Mouse (Mus musculus) heart, embryonic 13.5 days (tissue): ENCODE measurements at regions not wholly inside any gene's neighbourhood (a gene's known extent, or its start where the extent isn't known, plus 50 kb on each side); places are given as distances from the start of the nearest gene placed in this dataset.

Experiments
- ATAC-seq: fragments of 200-750 bp; cut with Nextera tagmentation; 2 replicates; pipeline ENCODE4 v1.8.0; 2017; ENCODE audit warnings: moderate TSS enrichment; ENCODE audit not compliant: insufficient number of reproducible peaks, low FRiP score, low TSS enrichment; ENCODE audit errors: extremely low read depth
- H3K27ac ChIP-seq: fragments of 300-500 bp; sonication (generic); replicated peaks from 2 replicates; pipeline ENCODE4 v1.5.1; 2015; ENCODE audit warnings: moderate library complexity, mild to moderate bottlenecking, inconsistent platforms
- H3K27me3 ChIP-seq: fragments of 300-500 bp; sonication (generic); replicated peaks from 2 replicates; pipeline ENCODE4 v1.6.1; 2015; ENCODE audit warnings: mild to moderate bottlenecking, inconsistent platforms
- H3K36me3 ChIP-seq: fragments of 300-500 bp; sonication (generic); 2 replicates; pipeline ENCODE4 v1.6.1; 2015; ENCODE audit warnings: mild to moderate bottlenecking, inconsistent platforms
- H3K4me1 ChIP-seq: fragments of 300-500 bp; sonication (generic); 2 replicates; pipeline ENCODE4 v1.6.1; 2015; ENCODE audit warnings: inconsistent platforms
- H3K4me2 ChIP-seq: fragments of 300-500 bp; sonication (generic); 2 replicates; pipeline ENCODE4 v1.6.1; 2015; ENCODE audit warnings: inconsistent platforms, mild to moderate bottlenecking, moderate library complexity
- H3K4me3 ChIP-seq: fragments of 300-500 bp; sonication (generic); 2 replicates; pipeline ENCODE4 v1.5.1; 2015; ENCODE audit warnings: moderate library complexity, mild to moderate bottlenecking, inconsistent platforms
- H3K9ac ChIP-seq: fragments of 300-500 bp; sonication (generic); 2 replicates; pipeline ENCODE4 v1.6.1; 2015; ENCODE audit warnings: inconsistent platforms, mild to moderate bottlenecking, moderate library complexity
- H3K9me3 ChIP-seq: fragments of 300-500 bp; sonication (generic); 2 replicates; pipeline ENCODE4 v1.6.1; 2016; ENCODE audit warnings: inconsistent platforms
- WGBS: fragments of 180-500 bp; shearing (Covaris S2); methylation state at CpG from one replicate; pipeline ENCODE4 v1.1.7; 2015; ENCODE audit warnings: mixed read lengths; 5-methylcytosine and 5-hydroxymethylcytosine counted together

DNA sequence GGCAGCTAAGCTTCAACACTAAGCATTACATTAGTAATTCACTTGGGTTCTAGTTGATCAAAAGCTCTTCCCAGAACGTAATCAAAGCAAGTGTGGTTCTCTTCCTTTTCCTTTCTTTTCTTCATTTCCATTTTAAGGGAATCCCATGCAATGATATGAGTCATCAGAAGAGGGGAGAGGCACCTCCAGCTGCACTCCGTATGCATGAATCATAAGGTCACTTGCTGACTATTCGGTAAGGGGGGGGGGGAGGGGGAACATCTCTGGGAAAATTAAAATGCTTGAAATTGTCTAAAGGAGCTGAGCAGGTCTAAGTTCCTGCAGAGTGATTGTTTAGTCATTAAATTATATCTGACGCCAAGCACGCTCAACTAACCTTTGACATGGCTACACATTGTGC lies 275.9 kb downstream of the Arl4a start:
- no peaks in the 10 kb centered on the region; the same call in 1 of the 2 replicates for H3K27me3 ChIP-seq
- no peaks in the 10 kb centered on the region; the same call in 1 of the 2 replicates for H3K9me3 ChIP-seq
- ATAC-seq: no peak
- no peak overlapping the region for H3K27ac ChIP-seq
- H3K9ac ChIP-seq: no peak overlapping the region
- 56% methylated on average over 5 of the region's 5 CpGs for WGBS
- H3K36me3 ChIP-seq: no peaks in the 10 kb centered on the region
- no peak overlapping the region for H3K4me3 ChIP-seq
- H3K4me1 ChIP-seq: no peaks in the 10 kb centered on the region
- H3K4me2 ChIP-seq: no peak overlapping the region

DNA sequence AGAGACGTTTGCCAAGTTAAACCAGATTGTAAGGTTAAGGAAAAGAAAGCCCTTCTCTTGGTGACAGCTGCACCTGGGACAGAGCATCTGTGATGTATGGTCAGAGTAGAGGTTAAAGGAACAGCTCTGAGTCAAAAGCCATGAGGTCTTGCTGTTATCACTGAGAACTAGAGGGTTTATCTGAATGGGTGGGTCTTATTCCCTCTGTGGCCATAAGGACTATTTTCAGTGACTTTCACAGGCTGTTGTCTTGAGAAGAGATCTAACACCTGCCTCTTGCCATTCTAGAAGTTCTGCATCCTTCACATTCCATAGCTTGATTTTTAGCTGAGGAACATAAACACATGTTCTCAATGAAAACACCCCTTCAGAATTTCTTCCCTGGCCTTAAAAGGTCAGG lies 276.5 kb downstream of the Arl4a start:
- no peaks in the 10 kb centered on the region for H3K4me1 ChIP-seq
- no peak for ATAC-seq
- no peaks in the 10 kb centered on the region for H3K36me3 ChIP-seq
- 42% methylated on average over 1 of the region's 1 CpGs for WGBS
- no peaks in the 10 kb centered on the region; the same call in 1 of the 2 replicates for H3K9me3 ChIP-seq
- H3K4me3 ChIP-seq: no peak overlapping the region
- no peak overlapping the region for H3K9ac ChIP-seq
- no peaks in the 10 kb centered on the region; the same call in 1 of the 2 replicates for H3K27me3 ChIP-seq
- no peak overlapping the region for H3K4me2 ChIP-seq
- no peak overlapping the region for H3K27ac ChIP-seq

DNA sequence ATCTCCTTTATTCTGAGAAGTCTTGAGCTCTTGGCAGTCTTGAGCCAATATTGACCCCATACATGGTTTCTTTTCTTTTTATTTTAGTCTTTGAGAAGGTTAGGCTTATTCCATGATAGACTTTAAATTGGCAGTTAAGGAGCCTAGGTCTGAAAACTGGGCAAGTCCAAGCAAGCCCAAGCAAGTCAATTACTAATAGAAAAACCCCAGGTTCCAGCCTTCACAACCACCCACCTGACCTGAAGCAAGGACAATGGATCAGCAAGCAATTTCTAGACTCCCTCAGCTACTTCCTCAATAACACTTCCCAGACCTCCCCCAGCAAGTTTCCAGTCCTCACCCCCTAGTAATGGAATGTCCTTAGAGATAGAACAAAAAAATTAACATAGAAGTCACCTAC lies 279.9 kb downstream of the Arl4a start:
- Histone ChIP-seq H3K27ac (no peak overlapping the region), H3K4me1 (no peaks in the 10 kb centered on the region), H3K36me3 (no peaks in the 10 kb centered on the region), H3K4me3 (no peak overlapping the region), H3K9ac (no peak overlapping the region), H3K27me3 (no peaks in the 10 kb centered on the region), H3K4me2 (no peak overlapping the region), H3K9me3 (no peaks in the 10 kb centered on the region; the same call in 1 of the 2 replicates)
- no peak for ATAC-seq

DNA sequence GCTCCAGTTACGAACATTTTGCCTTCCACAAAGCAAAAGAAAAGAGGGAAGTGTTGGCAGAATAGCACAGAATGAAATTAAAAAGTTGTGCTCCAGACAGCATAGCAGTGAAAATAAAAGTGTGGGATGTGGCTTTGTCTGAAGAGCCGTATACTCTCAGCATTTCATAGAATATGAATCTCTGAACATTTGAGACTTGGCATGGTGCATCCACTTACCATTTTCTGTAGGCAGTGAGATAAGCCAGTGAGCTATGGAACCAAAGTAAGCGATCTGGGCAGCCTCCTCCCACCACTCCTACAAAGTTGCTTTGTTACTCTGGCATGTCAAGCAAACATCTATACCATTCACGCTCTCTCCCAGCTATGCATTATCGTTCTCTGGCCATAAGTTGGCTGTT lies 286.0 kb downstream of the Arl4a start:
- Histone ChIP-seq H3K9me3 (no peaks in the 10 kb centered on the region), H3K4me2 (no peak overlapping the region), H3K36me3 (no peaks in the 10 kb centered on the region), H3K27me3 (no peaks in the 10 kb centered on the region), H3K4me3 (no peak overlapping the region), H3K4me1 (no peaks in the 10 kb centered on the region), H3K9ac (no peak overlapping the region), H3K27ac (no peak overlapping the region)
- WGBS: 80% methylated on average over 5 of the region's 5 CpGs
- ATAC-seq: no peak

DNA sequence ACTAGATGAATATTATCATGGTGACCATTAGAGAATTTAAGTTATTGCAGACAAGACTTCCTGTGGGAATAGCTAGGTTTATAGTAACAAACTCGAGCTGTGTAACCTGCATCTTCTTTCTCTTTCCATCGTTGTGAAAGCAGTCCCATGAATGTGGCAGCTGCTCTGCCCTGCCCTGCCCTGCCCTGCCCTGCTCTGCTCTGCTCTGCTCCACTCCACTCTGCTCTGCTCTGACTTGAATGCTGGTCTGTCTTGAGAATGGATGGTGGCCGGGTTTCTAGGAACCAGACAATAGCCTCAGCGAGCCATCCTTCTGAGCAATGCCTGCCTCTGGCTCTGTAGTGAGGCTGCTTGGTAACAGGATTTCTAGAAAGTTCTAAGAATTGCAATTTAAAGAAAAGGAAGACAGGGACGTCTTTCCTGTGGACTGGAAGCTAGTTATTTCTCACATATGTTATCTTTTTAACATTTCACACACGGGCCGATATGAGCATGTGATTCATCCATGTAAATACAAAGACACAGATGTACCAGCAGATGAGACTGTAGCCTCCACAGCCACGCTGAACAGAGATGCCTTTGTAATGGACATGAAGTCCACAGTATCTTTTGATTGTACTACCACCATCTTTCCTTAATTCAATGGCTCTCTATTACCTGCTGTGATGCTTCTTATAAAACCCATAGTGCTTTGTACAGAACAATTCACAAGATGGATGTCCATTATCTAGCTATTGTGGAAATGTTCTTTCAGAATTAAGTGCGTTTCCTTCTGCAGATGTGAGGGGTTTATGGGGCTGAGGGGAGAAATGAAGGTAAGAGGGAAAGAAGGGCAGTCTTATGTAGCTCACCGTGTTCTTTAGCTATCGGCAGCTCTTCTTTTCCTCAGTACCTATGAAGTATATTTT lies 295.4 kb downstream of the Arl4a start:
- Histone ChIP-seq H3K4me2 (no peak overlapping the region), H3K4me3 (no peak overlapping the region)
- ATAC-seq: no peak

DNA sequence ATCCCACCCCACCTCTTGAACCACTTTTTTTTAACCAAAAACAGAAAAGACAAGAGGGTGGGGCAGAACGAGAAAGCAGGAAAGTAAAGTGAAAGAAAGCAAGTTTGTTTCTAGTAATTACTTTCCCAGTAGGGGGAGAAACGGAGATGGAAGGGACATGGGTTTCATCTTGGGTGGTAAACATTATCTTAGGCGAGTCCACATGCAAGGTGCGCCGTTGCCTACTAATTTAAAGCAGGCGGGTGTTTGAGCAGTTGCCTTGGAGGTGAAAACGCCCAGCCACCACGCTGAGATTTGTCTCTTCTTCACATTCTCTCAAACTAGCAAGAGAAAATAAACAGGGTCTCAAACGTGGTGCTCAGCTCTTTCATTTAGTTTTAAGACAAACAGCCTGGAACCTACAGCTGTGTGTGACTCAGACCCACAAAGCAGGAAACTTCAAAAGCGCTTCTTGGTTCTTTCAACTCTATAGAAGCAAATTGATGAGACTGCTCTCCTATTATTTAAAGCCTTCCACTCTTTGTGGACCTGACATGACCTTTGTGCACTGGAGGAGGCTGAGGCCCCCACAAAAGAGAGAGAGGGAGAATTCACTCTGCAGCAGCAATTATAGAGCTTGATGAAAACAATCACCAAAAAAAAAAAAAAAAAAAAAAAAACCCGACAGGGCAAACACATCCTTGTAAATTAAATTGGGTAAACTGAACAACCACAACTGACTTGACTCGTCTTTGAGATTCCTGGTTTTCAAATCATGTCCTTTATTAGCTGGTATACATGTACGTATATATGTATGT lies 296.6 kb downstream of the Arl4a start:
- Histone ChIP-seq H3K4me2 (no peak overlapping the region), H3K9me3 (no peaks in the 10 kb centered on the region), H3K4me1 (no peaks in the 10 kb centered on the region), H3K9ac (no peak overlapping the region), H3K4me3 (no peak overlapping the region), H3K27me3 (no peaks in the 10 kb centered on the region), H3K27ac (no peak overlapping the region), H3K36me3 (no peaks in the 10 kb centered on the region)
- WGBS: 37% methylated on average over 13 of the region's 13 CpGs
- no peak for ATAC-seq

More for the DNA sequence above, 295.4 kb downstream of the Arl4a start:
- no peaks in the 10 kb centered on the region for H3K4me1 ChIP-seq
- H3K27me3 ChIP-seq: no peaks in the 10 kb centered on the region
- no peak overlapping the region for H3K27ac ChIP-seq
- 68% methylated on average over 11 of the region's 11 CpGs for WGBS
- no peaks in the 10 kb centered on the region for H3K9me3 ChIP-seq
- no peak overlapping the region for H3K9ac ChIP-seq
- H3K36me3 ChIP-seq: no peaks in the 10 kb centered on the region

DNA sequence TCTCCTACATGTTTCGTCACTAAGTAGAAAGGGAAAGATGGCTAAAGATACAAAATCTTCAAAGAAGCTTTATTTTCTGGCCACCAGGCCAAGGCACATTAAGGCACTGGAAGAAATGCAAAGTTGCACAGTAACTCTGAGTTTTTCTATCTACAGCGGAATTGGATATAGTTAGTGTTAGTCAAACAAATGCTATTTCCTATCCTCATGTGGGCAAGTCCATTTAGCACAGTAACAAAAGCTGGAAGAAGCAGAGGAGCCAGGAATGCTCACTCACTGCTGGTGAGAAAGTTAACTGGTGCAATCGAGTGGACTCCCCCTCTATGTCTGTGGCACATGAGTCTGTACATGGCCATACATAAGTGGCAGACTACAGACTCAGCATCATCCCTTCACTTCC lies 300.9 kb downstream of the Arl4a start:
- H3K27ac ChIP-seq: no peak overlapping the region
- WGBS: 78% methylated on average over 3 of the region's 3 CpGs
- H3K27me3 ChIP-seq: no peaks in the 10 kb centered on the region
- no peak for ATAC-seq
- H3K9ac ChIP-seq: no peak overlapping the region
- H3K4me3 ChIP-seq: no peak overlapping the region
- no peaks in the 10 kb centered on the region for H3K9me3 ChIP-seq
- H3K4me1 ChIP-seq: no peaks in the 10 kb centered on the region
- no peaks in the 10 kb centered on the region for H3K36me3 ChIP-seq
- H3K4me2 ChIP-seq: no peak overlapping the region

DNA sequence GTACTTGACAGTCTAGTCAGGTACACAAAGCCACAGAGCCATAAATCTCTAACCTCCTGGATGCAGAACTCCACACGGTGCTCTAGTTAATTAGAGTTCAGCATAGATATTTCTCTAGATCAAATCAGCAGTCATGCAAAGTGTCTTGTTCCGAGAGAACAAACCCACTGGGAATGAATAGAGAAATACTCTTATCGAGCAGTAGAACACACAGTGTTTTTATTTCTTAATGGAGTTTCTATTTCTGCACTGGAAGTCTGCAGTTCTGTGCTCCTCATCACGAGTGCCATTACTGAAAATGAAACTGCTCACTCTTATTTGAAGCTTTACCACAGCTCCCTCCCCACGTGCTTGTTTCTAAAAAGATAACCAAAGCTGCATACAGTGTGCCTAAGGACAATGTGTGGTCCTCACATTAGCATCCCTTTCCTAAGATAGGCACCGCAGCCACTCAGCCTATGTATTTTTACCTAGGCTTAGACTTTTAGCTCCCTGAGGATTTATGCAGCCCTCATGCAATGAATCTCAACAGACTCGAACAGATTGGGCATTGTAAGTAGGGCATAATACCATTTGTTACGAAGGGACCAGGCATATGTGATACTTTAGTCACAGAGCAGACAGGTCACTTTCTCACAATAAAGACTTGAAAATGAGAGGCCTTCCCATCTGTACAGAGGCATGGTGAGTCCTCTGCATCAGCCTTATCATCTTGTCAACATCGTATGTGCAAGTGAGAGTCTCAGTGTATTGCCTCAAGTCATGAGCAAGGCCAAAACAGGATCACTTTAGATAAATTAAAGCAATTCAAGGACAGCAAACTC lies 301.5 kb downstream of the Arl4a start:
- no peaks in the 10 kb centered on the region for H3K9me3 ChIP-seq
- WGBS: 61% methylated on average over 9 of the region's 9 CpGs
- no peaks in the 10 kb centered on the region for H3K36me3 ChIP-seq
- no peak overlapping the region for H3K27ac ChIP-seq
- no peak for ATAC-seq
- no peaks in the 10 kb centered on the region for H3K4me1 ChIP-seq
- H3K4me3 ChIP-seq: no peak overlapping the region
- H3K9ac ChIP-seq: no peak overlapping the region
- H3K4me2 ChIP-seq: no peak overlapping the region
- no peaks in the 10 kb centered on the region for H3K27me3 ChIP-seq

DNA sequence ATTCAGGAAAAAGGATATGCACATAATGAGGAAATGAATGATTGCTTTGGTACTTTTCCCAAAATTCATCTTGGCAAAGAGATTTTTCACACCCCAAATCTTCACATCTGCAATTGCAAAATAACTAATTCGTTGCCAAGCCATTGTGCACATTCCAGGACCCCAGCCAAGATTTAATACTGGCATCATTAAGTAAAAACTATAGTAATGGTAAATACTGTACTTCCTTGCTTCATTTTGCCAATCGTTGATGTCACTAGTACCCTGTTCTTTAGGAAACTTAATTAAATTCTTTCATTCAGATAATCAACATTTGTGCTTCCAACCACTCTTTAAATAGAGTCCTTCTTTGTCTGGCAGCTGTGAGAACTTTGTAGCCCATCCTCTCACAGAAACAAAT lies 303.6 kb downstream of the Arl4a start:
- H3K27me3 ChIP-seq: no peaks in the 10 kb centered on the region
- no peak overlapping the region for H3K4me3 ChIP-seq
- 59% methylated on average over 2 of the region's 2 CpGs for WGBS
- H3K9ac ChIP-seq: no peak overlapping the region
- H3K27ac ChIP-seq: no peak overlapping the region
- no peak overlapping the region for H3K4me2 ChIP-seq
- ATAC-seq: no peak
- no peaks in the 10 kb centered on the region for H3K36me3 ChIP-seq
- no peaks in the 10 kb centered on the region for H3K9me3 ChIP-seq
- H3K4me1 ChIP-seq: no peaks in the 10 kb centered on the region

DNA sequence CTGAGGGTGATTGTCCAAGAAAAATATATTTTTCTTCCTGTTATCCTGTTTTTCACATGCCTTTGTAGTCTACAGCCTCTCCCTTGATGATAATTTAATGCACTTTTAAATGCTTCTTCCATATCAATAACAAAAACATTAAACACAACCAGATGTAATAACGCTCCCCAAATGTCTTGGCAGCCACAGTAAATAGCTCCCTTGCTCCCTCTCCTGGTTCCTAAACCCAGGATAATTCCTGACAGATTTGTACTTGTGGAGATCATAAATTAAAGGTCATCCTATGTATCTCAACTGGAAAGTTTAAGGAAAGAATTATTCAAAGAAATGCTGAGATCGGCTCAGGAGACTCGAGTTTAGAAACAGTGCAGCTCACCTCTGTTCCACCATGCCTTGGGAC lies 306.6 kb downstream of the Arl4a start:
- Histone ChIP-seq H3K4me3 (no peak overlapping the region), H3K9me3 (no peaks in the 10 kb centered on the region), H3K27me3 (no peaks in the 10 kb centered on the region), H3K36me3 (no peaks in the 10 kb centered on the region), H3K4me1 (no peaks in the 10 kb centered on the region), H3K9ac (no peak overlapping the region), H3K27ac (no peak overlapping the region), H3K4me2 (no peak overlapping the region)
- WGBS: 73% methylated on average over 3 of the region's 3 CpGs
- ATAC-seq: no peak

DNA sequence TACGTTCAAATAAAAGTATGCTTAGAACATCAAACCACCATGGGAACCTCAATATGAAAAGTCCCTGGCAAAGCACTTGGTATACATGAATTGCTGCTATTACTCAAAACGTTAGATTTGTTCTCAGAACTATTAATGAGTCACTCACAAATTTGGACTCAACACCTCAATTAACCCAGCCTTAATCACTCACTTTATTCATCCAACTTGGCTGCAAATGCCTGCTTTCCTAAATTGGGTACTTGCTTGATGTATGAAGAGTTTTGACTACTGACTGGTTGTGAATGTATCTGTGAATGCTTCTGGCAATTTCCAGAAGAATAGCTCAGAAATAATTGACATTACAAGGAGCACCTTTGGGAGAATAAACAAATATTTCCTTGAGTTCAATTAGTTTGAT lies 308.6 kb downstream of the Arl4a start:
- H3K27ac ChIP-seq: no peak overlapping the region
- no peaks in the 10 kb centered on the region for H3K27me3 ChIP-seq
- H3K9me3 ChIP-seq: no peaks in the 10 kb centered on the region
- H3K4me1 ChIP-seq: no peaks in the 10 kb centered on the region
- no peak overlapping the region for H3K9ac ChIP-seq
- 64% methylated on average over 2 of the region's 2 CpGs for WGBS
- no peak overlapping the region for H3K4me2 ChIP-seq
- no peaks in the 10 kb centered on the region for H3K36me3 ChIP-seq
- no peak for ATAC-seq
- no peak overlapping the region for H3K4me3 ChIP-seq
